Mouse (Mus musculus) MEL (cell line): ENCODE measurements around the gene Mrpl1. TPM values are rescaled to one million over a fixed set of nuclear protein-coding genes. Genes with fewer than 3 reads are reported as not detected.

Source experiments
- DNase-seq: peaks from one replicate; pipeline ENCODE4 v3.0.0; 2011; ENCODE audit warnings: low read depth, low spot score
- H3K27ac ChIP-seq: 2 replicates; pipeline ENCODE4 v1.5.1; 2012; ENCODE audit warnings: low read depth, mild to moderate bottlenecking, control low read depth, low read length, moderate library complexity; ENCODE audit not compliant: control insufficient read depth
- H3K27me3 ChIP-seq, 2 experiments: fragments of 150-350 bp in 1 of 2; sonication (generic) in 1 of 2; 2 replicates each; pipeline ENCODE4 v1.6.1; 2012; ENCODE audit warnings: low read length in 2 of 2, mild to moderate bottlenecking in 2 of 2, improper control_type of control experiment in 1 of 2, moderate library complexity in 1 of 2; ENCODE audit not compliant: insufficient read depth in 2 of 2, control insufficient read depth in 1 of 2
- H3K36me3 ChIP-seq, 2 experiments: 2 replicates each; pipeline ENCODE4 v1.6.1; 2012 to 2014; ENCODE audit warnings: low read length in 2 of 2, improper control_type of control experiment in 1 of 2, inconsistent platforms in 1 of 2, mild to moderate bottlenecking in 1 of 2; ENCODE audit not compliant: insufficient read depth in 2 of 2, control insufficient read depth in 1 of 2
- H3K4me1 ChIP-seq, 2 experiments: fragments of 150-350 bp in 1 of 2; sonication (generic) in 1 of 2; 2 replicates each; pipeline ENCODE4 v1.6.1; 2012; ENCODE audit warnings: low read length in 2 of 2, improper control_type of control experiment in 1 of 2, mild to moderate bottlenecking in 1 of 2; ENCODE audit not compliant: insufficient read depth in 2 of 2, control insufficient read depth in 1 of 2
- H3K4me3 ChIP-seq, 2 experiments: fragments of 150-350 bp in 1 of 2; sonication (generic) in 1 of 2; 2 replicates each; pipeline ENCODE4 v1.5.1; 2012; ENCODE audit warnings: low read depth in 2 of 2, low read length in 2 of 2, mild to moderate bottlenecking in 2 of 2, moderate library complexity in 2 of 2, control low read depth in 1 of 2, improper control_type of control experiment in 1 of 2; ENCODE audit not compliant: control insufficient read depth in 1 of 2, insufficient read depth in 1 of 2
- H3K79me2 ChIP-seq: 2 replicates; pipeline ENCODE4 v1.6.1; 2012; ENCODE audit warnings: mild to moderate bottlenecking, low read length, moderate library complexity; ENCODE audit not compliant: control insufficient read depth, poor library complexity, insufficient read depth
- H3K9ac ChIP-seq: 2 replicates; pipeline ENCODE4 v1.6.1; 2012; ENCODE audit warnings: low read depth, mild to moderate bottlenecking, control low read depth, low read length, moderate library complexity; ENCODE audit not compliant: control insufficient read depth, poor library complexity, severe bottlenecking
- H3K9me3 ChIP-seq: fragments of 150-350 bp; sonication (generic); replicated peaks from 2 replicates; pipeline ENCODE4 v1.6.1; 2012; ENCODE audit warnings: mild to moderate bottlenecking, low read length, improper control_type of control experiment, moderate library complexity; ENCODE audit not compliant: insufficient read depth
- BHLHE40 ChIP-seq: IDR thresholded peaks from 2 replicates; pipeline ENCODE4 v1.6.1; 2012; ENCODE audit warnings: low read depth, mild to moderate bottlenecking, inconsistent platforms, low read length, improper control_type of control experiment, borderline replicate concordance
- CHD1 ChIP-seq: IDR thresholded peaks from 2 replicates; pipeline ENCODE4 v1.6.1; 2012; ENCODE audit warnings: low read depth, mild to moderate bottlenecking, inconsistent platforms, low read length, improper control_type of control experiment
- CHD2 ChIP-seq: IDR thresholded peaks from 2 replicates; pipeline ENCODE4 v1.6.1; 2011; ENCODE audit warnings: low read length, improper control_type of control experiment
- CTCF ChIP-seq, 3 experiments: IDR thresholded peaks in 2 of 3; conservative IDR thresholded peaks in 1 of 3; 2 replicates each; pipeline ENCODE4 v1.5.1; 2011 to 2012; ENCODE audit warnings: low read length in 3 of 3, low read depth in 2 of 3, mild to moderate bottlenecking in 2 of 3, improper control_type of control experiment in 1 of 3, inconsistent platforms in 1 of 3, mixed read lengths in 1 of 3, moderate library complexity in 1 of 3; ENCODE audit not compliant: control insufficient read depth in 1 of 3, insufficient read depth in 1 of 3, poor library complexity in 1 of 3, severe bottlenecking in 1 of 3
- E2F4 ChIP-seq: IDR thresholded peaks from 2 replicates; pipeline ENCODE4 v1.6.1; 2011; ENCODE audit warnings: low read depth, low read length, improper control_type of control experiment, borderline replicate concordance
- ELF1 ChIP-seq: IDR thresholded peaks from 2 replicates; pipeline ENCODE4 v1.6.1; 2014; ENCODE audit warnings: low read depth, mild to moderate bottlenecking, inconsistent platforms, low read length, improper control_type of control experiment, moderate library complexity
- ETS1 ChIP-seq: IDR thresholded peaks from 2 replicates; pipeline ENCODE4 v1.6.1; 2012; ENCODE audit warnings: low read depth, mild to moderate bottlenecking, inconsistent platforms, low read length, improper control_type of control experiment, moderate library complexity
- GABPA ChIP-seq: IDR thresholded peaks from 2 replicates; pipeline ENCODE4 v1.6.1; 2012; ENCODE audit warnings: low read depth, mild to moderate bottlenecking, inconsistent platforms, low read length, improper control_type of control experiment, moderate library complexity
- GATA1 ChIP-seq: IDR thresholded peaks from 2 replicates; pipeline ENCODE4 v1.6.1; 2011; ENCODE audit warnings: low read depth, low read length, improper control_type of control experiment
- HCFC1 ChIP-seq: IDR thresholded peaks from 2 replicates; pipeline ENCODE4 v1.6.1; 2012; ENCODE audit warnings: low read depth, mild to moderate bottlenecking, inconsistent platforms, low read length, improper control_type of control experiment, moderate library complexity
- JUND ChIP-seq: IDR thresholded peaks from 2 replicates; pipeline ENCODE4 v1.6.1; 2011; ENCODE audit warnings: low read depth, mild to moderate bottlenecking, improper control_type of control experiment, low read length
- KAT2A ChIP-seq: conservative IDR thresholded peaks from 2 replicates; pipeline ENCODE4 v1.6.1; 2012; ENCODE audit warnings: low read depth, low read length, improper control_type of control experiment, inconsistent platforms
- MAX ChIP-seq: IDR thresholded peaks from 2 replicates; pipeline ENCODE4 v1.6.1; 2011; ENCODE audit warnings: low read length, improper control_type of control experiment
- MAZ ChIP-seq: IDR thresholded peaks from 2 replicates; pipeline ENCODE4 v1.6.1; 2012; ENCODE audit warnings: low read depth, mild to moderate bottlenecking, inconsistent platforms, low read length, improper control_type of control experiment
- MEF2A ChIP-seq: IDR thresholded peaks from 2 replicates; pipeline ENCODE4 v1.6.1; 2014; ENCODE audit warnings: low read depth, mild to moderate bottlenecking, inconsistent platforms, low read length, improper control_type of control experiment; ENCODE audit not compliant: poor library complexity, insufficient replicate concordance, severe bottlenecking; ENCODE audit errors: extremely low read depth
- MXI1 ChIP-seq: IDR thresholded peaks from 2 replicates; pipeline ENCODE4 v1.6.1; 2011; ENCODE audit warnings: mild to moderate bottlenecking, low read depth, low read length, improper control_type of control experiment
- MYB ChIP-seq: IDR thresholded peaks from 2 replicates; pipeline ENCODE4 v1.6.1; 2011; ENCODE audit warnings: mild to moderate bottlenecking, low read depth, low read length, improper control_type of control experiment
- MYC ChIP-seq: IDR thresholded peaks from 2 replicates; pipeline ENCODE4 v1.6.1; 2011; ENCODE audit warnings: low read depth, mild to moderate bottlenecking, low read length, improper control_type of control experiment, moderate library complexity
- NELFE ChIP-seq: IDR thresholded peaks from 2 replicates; pipeline ENCODE4 v1.6.1; 2011; ENCODE audit warnings: low read depth, low read length, improper control_type of control experiment
- NRF1 ChIP-seq: IDR thresholded peaks from 2 replicates; pipeline ENCODE4 v1.6.1; 2014; ENCODE audit warnings: low read depth, mild to moderate bottlenecking, inconsistent platforms, low read length, improper control_type of control experiment, moderate library complexity; ENCODE audit not compliant: poor library complexity, insufficient read depth, severe bottlenecking
- POLR2AphosphoS2 ChIP-seq: IDR thresholded peaks from 2 replicates; pipeline ENCODE4 v1.6.1; 2011; ENCODE audit warnings: low read length, improper control_type of control experiment
- RAD21 ChIP-seq: IDR thresholded peaks from 2 replicates; pipeline ENCODE4 v1.6.1; 2011; ENCODE audit warnings: mild to moderate bottlenecking, low read depth, low read length, improper control_type of control experiment
- RCOR1 ChIP-seq: IDR thresholded peaks from 2 replicates; pipeline ENCODE4 v1.6.1; 2012; ENCODE audit warnings: low read depth, mild to moderate bottlenecking, inconsistent platforms, low read length, improper control_type of control experiment
- SMC3 ChIP-seq: IDR thresholded peaks from 2 replicates; pipeline ENCODE4 v1.6.1; 2011; ENCODE audit warnings: low read depth, low read length, improper control_type of control experiment
- TBP ChIP-seq: IDR thresholded peaks from 2 replicates; pipeline ENCODE4 v1.8.0; 2011; ENCODE audit warnings: low read depth, low read length, improper control_type of control experiment
- TCF12 ChIP-seq: IDR thresholded peaks from 2 replicates; pipeline ENCODE4 v1.6.1; 2014; ENCODE audit warnings: low read depth, mild to moderate bottlenecking, inconsistent platforms, low read length, improper control_type of control experiment, moderate library complexity
- UBTF ChIP-seq: IDR thresholded peaks from 2 replicates; pipeline ENCODE4 v1.6.1; 2012; ENCODE audit warnings: low read depth, mild to moderate bottlenecking, inconsistent platforms, low read length, improper control_type of control experiment, moderate library complexity, borderline replicate concordance; ENCODE audit not compliant: insufficient read depth
- ZC3H11A ChIP-seq: IDR thresholded peaks from 2 replicates; pipeline ENCODE4 v1.6.1; 2012; ENCODE audit warnings: low read depth, mild to moderate bottlenecking, inconsistent platforms, low read length, improper control_type of control experiment
- polyA plus RNA-seq, 2 experiments: library from polyadenylated mRNA; stranded (reverse) in 1 of 2; unstranded in 1 of 2; fragments of >175 nt in 1 of 2; fragments of >200 nt in 1 of 2; gene quantifications; 2 replicates each; pipeline versions ENCODE4 v1.2.1 to v1.2.4; 2012; ENCODE audit warnings: low replicate concordance in 2 of 2, low read depth in 1 of 2; ENCODE audit not compliant: insufficient read length in 2 of 2, insufficient read depth in 1 of 2, missing spikeins in 1 of 2
- total RNA-seq: library from RNA; depleted of rRNA; stranded (reverse); fragments of 300-350 nt; gene quantifications from 2 replicates; pipeline ENCODE4 v1.2.3, GENCODE M21; 2012

The Mrpl1 gene
- total and polyA plus RNA-seq, 3 experiments, result 22.0 to 26.2 TPM; not detected in 1

GRCm38 (mm10) chr5:96267017-96267702 is 57.9 kb downstream of the Mrpl1 start:
- H3K4me1 ChIP-seq, result no peaks in the 10 kb centered on the region
- H3K27ac ChIP-seq, result no peak overlapping the region
- H3K9me3 ChIP-seq, result no peaks in the 10 kb centered on the region
- H3K27me3 ChIP-seq, result no peaks in the 10 kb centered on the region
- H3K36me3 ChIP-seq, result peaks cover 0 to 6% of the 10 kb centered on the region in 2 experiments; a peak in 1 of 4 replicates
- H3K79me2 ChIP-seq, result no peaks in the 10 kb centered on the region
- H3K9ac ChIP-seq, result no peak overlapping the region
- H3K4me3 ChIP-seq, result no peak overlapping the region
- DNase-seq, result peak; percentile 75
- TF ChIP-seq JUND (no peak), RCOR1 (peak; percentile 73), SMC3 (peak; percentile 81), ELF1 (no peak), GABPA (no peak), ZC3H11A (peak; percentile 66), GATA1 (peak; percentile 29; the same call in 1 of the 2 replicates), UBTF (no peak), E2F4 (no peak), CTCF (IDR thresholded peaks at IDR 0.05 in 2 of 3, conservative IDR thresholded peaks at IDR 0.05 in 1 of 3; ENCODE audit: control insufficient read depth in 1 of 3, insufficient read depth in 1 of 3, low read depth in 2 of 3, low read length in 3 of 3, poor library complexity in 1 of 3, severe bottlenecking in 1 of 3) (peak in 2 of 3 experiments; percentile 63 to 79; a peak in 4 of 6 replicates), TBP (no peak), MYC (no peak), ETS1 (no peak), RAD21 (peak; percentile 81), TCF12 (no peak), BHLHE40 (peak; percentile 64; the same call in 1 of the 2 replicates), POLR2AphosphoS2 (0 out of 2 replicates have a peak, but pooled peaks have one; percentile 28), CHD2 (no peak), NELFE (no peak), MAZ (no peak)

DNA sequence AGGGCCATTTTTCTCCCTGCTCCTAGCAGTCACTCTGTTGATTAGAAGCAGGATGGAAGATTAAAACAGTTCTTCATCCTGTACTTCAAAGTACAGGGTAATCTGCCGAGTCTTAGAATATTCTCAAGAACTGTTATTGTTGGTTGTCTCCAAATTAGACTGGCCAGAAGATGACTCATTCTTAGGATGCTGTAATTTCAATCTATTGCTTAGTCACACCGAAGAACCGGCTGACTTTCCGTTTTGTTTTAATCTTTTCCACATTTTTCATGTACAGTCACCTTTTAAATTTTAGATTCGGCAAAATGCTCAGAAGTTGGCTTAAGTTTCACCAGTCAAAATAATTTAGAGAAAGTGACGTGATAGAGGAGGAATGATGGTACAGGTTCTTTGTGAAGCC is 61.8 kb downstream of the Mrpl1 start:
- H3K79me2 ChIP-seq, result no peaks in the 10 kb centered on the region
- H3K4me3 ChIP-seq, result no peak overlapping the region
- H3K36me3 ChIP-seq, result no peaks in the 10 kb centered on the region
- no peak for TF ChIP-seq MXI1
- no peak for TF ChIP-seq NRF1
- TF ChIP-seq KAT2A, result no peak
- no peak for TF ChIP-seq MAZ
- no peak for TF ChIP-seq ZC3H11A
- TF ChIP-seq MEF2A, result no peak
- no peak for TF ChIP-seq HCFC1
- TF ChIP-seq CHD1, result no peak
- TF ChIP-seq BHLHE40, result no peak
- no peak for TF ChIP-seq JUND
- TF ChIP-seq TBP, result no peak
- TF ChIP-seq ETS1, result no peak
- no peak for TF ChIP-seq GABPA
- TF ChIP-seq MAX, result no peak
- no peak for TF ChIP-seq RAD21
- no peak for TF ChIP-seq MYB
- no peak for TF ChIP-seq NELFE
- TF ChIP-seq UBTF, result no peak
- TF ChIP-seq, all 39 proteins: peak for 0
- Histone ChIP-seq H3K4me1 (no peaks in the 10 kb centered on the region), H3K27ac (no peak overlapping the region), H3K27me3 (no peaks in the 10 kb centered on the region), H3K9me3 (no peaks in the 10 kb centered on the region), H3K9ac (no peak overlapping the region)
- DNase-seq, result no peak
